Mouse (Mus musculus) stomach, embryonic 16.5 days (tissue): ENCODE data around the gene Supt6. TPM values are rescaled to one million over a fixed set of nuclear protein-coding genes. Genes with fewer than 3 reads are reported as not detected.
A peak's percentile ranks its signal among the peaks of the same experiment; 100 is the strongest.

Source experiments
- ATAC-seq: fragments of 200-750 bp; cut with Nextera tagmentation; 2 replicates; pipeline ENCODE4 v1.8.0; 2017; ENCODE audit warnings: moderate number of reproducible peaks, moderate TSS enrichment; ENCODE audit not compliant: insufficient read depth, low FRiP score
- H3K27ac ChIP-seq: fragments of 300-500 bp; sonication (generic); 2 replicates; pipeline ENCODE4 v1.5.1; 2014; ENCODE audit warnings: low read length
- H3K27me3 ChIP-seq: fragments of 300-500 bp; sonication (generic); 2 replicates; pipeline ENCODE4 v1.6.1; 2014; ENCODE audit warnings: low read length, control low read depth, mixed read lengths; ENCODE audit not compliant: control insufficient read depth, insufficient read depth
- H3K36me3 ChIP-seq: fragments of 300-500 bp; sonication (generic); 2 replicates; pipeline ENCODE4 v1.6.1; 2014; ENCODE audit warnings: low read length; ENCODE audit not compliant: control insufficient read depth, insufficient read depth
- H3K4me1 ChIP-seq: fragments of 300-500 bp; sonication (generic); 2 replicates; pipeline ENCODE4 v1.6.1; 2014; ENCODE audit warnings: low read length, control low read depth, mixed read lengths; ENCODE audit not compliant: control insufficient read depth, insufficient read depth
- H3K4me2 ChIP-seq: fragments of 300-500 bp; sonication (generic); 2 replicates; pipeline ENCODE4 v1.6.1; 2014; ENCODE audit warnings: low read depth, low read length, mixed read lengths
- H3K4me3 ChIP-seq: fragments of 300-500 bp; sonication (generic); replicated peaks from 2 replicates; pipeline ENCODE4 v1.5.1; 2014; ENCODE audit warnings: mild to moderate bottlenecking, low read length
- H3K9ac ChIP-seq: fragments of 300-500 bp; sonication (generic); 2 replicates; pipeline ENCODE4 v1.6.1; 2014; ENCODE audit warnings: low read length
- H3K9me3 ChIP-seq: fragments of 300-500 bp; sonication (generic); replicated peaks from 2 replicates; pipeline ENCODE4 v1.6.1; 2016; ENCODE audit warnings: low read length, control low read depth; ENCODE audit not compliant: control insufficient read depth
- WGBS: fragments of 180-500 bp; shearing (Covaris S2); extraction: QIAGEN DNeasy Blood & Tissue Kit; methylation state at CpG from one replicate; pipeline ENCODE4 v1.1.7; 2014; 5-methylcytosine and 5-hydroxymethylcytosine counted together
- polyA plus RNA-seq: library from polyadenylated mRNA; unstranded; fragments of >200 nt; fragmentation: Nextera tagmentation; extraction: Ambion mirVana; gene quantifications from 2 replicates; pipeline ENCODE4 v1.2.1, GENCODE M21; 2015

The Supt6 gene
- polyA plus RNA-seq, 1 experiment from 2014 or later = 29.3 TPM

- no peak for ATAC-seq
- H3K9me3 ChIP-seq = no peaks in the 10 kb centered on the region
- no peaks in the 10 kb centered on the region for H3K27me3 ChIP-seq
- H3K27ac ChIP-seq = no peak overlapping the region
- H3K4me3 ChIP-seq = no peak overlapping the region
- no peaks in the 10 kb centered on the region for H3K36me3 ChIP-seq
- no peak overlapping the region for H3K4me2 ChIP-seq
- H3K9ac ChIP-seq = no peak overlapping the region
- 86% methylated on average over 3 of the region's 3 CpGs for WGBS
- H3K4me1 ChIP-seq = peaks cover 28% of the 10 kb centered on the region
These were observed 71.3 kb downstream of the Supt6 start for GRCm38 (mm10) chr11:78174506-78174905.

DNA sequence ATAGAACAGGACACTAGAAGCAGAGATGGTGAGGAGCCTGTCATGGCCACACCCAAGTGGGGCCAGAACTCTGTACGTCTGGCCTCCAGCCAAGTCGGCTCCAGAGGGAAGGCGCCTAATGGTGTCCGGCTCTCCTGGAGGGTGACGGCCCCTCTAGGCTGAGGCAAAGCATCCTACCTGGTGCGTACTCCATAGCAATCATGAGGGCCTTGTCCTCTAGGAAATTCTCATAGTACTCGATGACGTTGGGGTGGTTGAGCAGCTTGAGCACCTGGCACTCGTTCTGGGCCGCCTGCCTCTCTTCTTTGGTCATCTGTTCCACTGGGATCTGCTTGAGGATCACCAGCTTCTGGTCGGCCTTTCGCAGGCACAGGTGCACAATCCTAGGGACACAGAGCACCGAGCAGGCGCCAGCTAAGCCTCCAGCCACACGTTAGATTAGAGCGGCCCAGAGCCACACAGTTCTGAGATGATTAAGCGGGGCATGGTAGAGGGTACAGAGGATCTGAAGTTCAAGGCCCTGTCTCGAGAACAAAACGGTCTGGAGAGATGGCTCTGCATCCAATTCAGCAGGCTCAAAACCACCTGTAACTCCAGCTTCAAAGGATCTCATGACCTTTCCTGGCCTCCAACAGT is 72.9 kb downstream of the Supt6 start:
- H3K27me3 ChIP-seq = no peaks in the 10 kb centered on the region
- 82% methylated on average over 19 of the region's 19 CpGs for WGBS
- H3K36me3 ChIP-seq = no peaks in the 10 kb centered on the region
- no peak for ATAC-seq
- H3K4me3 ChIP-seq = no peak overlapping the region
- H3K27ac ChIP-seq = no peak overlapping the region
- no peaks in the 10 kb centered on the region for H3K9me3 ChIP-seq
- H3K4me2 ChIP-seq = no peak overlapping the region
- no peak overlapping the region for H3K9ac ChIP-seq
- H3K4me1 ChIP-seq = peaks cover 20% of the 10 kb centered on the region

- H3K9ac ChIP-seq = no peak overlapping the region
- no peak overlapping the region for H3K4me2 ChIP-seq
- 82% methylated on average over 16 of the region's 16 CpGs for WGBS
- H3K4me3 ChIP-seq = no peak overlapping the region
- H3K4me1 ChIP-seq = peaks cover 15% of the 10 kb centered on the region
- no peak for ATAC-seq
- H3K36me3 ChIP-seq = no peaks in the 10 kb centered on the region
- no peaks in the 10 kb centered on the region for H3K9me3 ChIP-seq
- no peak overlapping the region for H3K27ac ChIP-seq
- H3K27me3 ChIP-seq = no peaks in the 10 kb centered on the region
These were observed 73.6 kb downstream of the Supt6 start for GRCm38 (mm10) chr11:78172034-78172747.

DNA sequence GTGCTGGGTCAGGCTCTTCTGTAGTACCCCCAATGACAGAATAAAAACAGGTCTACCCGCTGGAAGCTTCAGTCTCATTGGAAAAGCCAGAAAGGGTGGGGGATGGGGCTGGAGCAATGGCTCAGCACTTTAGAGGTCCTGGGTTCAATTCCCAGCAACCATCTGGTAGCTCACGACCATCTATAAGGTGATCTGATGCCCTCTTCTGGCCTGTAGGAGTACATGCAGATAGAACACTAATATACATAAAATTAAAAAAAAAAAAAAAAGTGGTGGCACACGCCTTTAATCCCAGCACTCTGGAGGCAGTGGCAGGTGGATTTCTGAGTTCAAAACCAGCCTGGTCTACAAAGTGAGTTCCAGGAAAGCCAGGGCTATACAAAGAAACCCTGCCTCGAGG is 74.5 kb downstream of the Supt6 start:
- Histone ChIP-seq H3K27ac (no peak overlapping the region), H3K4me1 (peaks cover 10% of the 10 kb centered on the region), H3K27me3 (no peaks in the 10 kb centered on the region), H3K4me2 (no peak overlapping the region), H3K9ac (no peak overlapping the region), H3K36me3 (no peaks in the 10 kb centered on the region), H3K4me3 (no peak overlapping the region), H3K9me3 (no peaks in the 10 kb centered on the region)
- no peak for ATAC-seq
- 77% methylated on average over 4 of the region's 4 CpGs for WGBS

GRCm38 (mm10) chr11:78170306-78170705 is 75.5 kb downstream of the Supt6 start:
- no peak overlapping the region for H3K27ac ChIP-seq
- 79% methylated on average over 15 of the region's 15 CpGs for WGBS
- ATAC-seq = no peak

DNA sequence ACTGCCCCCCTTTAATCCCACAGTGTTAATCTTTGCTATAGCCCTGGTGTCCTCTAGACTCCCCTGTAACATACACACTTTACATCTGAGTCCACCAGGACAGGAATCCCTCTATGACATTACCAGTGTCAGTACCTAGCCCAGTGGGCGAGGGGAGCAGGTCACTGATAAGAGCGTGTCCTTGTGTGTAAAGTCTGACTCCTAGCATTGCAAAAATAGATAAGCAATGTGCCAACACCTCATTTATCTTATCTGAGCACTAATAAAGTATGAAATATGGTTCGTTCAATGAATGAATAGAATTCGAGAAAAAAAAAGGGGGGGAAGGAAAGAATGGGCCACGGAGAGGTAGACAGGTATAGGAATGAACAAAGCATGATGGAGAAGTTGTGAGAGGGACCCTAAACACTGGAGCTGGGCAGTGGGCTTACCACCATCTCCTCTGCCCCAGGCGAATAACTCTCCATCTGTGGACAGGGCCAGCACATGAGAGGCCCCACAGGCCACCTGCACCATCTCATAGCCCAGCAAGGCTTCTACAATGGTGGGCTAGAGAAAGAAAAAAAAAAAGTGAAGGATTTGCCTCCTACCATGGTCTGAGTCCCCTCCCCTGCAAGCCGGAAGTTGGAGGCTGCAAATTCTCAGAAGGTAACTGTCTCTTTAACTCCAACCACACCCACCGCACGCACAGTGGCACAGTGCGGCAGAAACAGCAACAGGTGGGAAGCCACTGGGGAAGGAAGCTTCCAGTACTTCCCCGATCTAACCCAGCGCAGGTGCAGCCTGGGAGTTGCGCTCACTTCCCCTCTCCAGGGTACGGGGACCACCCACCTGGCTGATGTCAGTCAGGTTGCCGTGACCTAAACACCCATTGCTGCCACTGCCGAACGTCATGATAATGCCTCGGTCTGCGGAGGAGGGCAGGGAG is 77.0 kb downstream of the Supt6 start:
- no peak for ATAC-seq
- 43% methylated on average over 19 of the region's 19 CpGs for WGBS
- no peaks in the 10 kb centered on the region for H3K9me3 ChIP-seq
- H3K36me3 ChIP-seq = no peaks in the 10 kb centered on the region
- peaks cover 17% of the 10 kb centered on the region for H3K4me1 ChIP-seq
- peak overlapping the region; percentile 20 for H3K4me3 ChIP-seq
- H3K27ac ChIP-seq = peak overlapping the region; percentile 36
- no peaks in the 10 kb centered on the region for H3K27me3 ChIP-seq
- peak overlapping the region; percentile 44 for H3K4me2 ChIP-seq
- no peak overlapping the region for H3K9ac ChIP-seq

More at GRCm38 (mm10) chr11:78170306-78170705, 75.5 kb downstream of the Supt6 start:
- Histone ChIP-seq H3K4me1 (peaks cover 17% of the 10 kb centered on the region), H3K4me3 (no peak overlapping the region), H3K27me3 (no peaks in the 10 kb centered on the region), H3K4me2 (no peak overlapping the region), H3K9ac (no peak overlapping the region), H3K36me3 (no peaks in the 10 kb centered on the region), H3K9me3 (no peaks in the 10 kb centered on the region)

DNA sequence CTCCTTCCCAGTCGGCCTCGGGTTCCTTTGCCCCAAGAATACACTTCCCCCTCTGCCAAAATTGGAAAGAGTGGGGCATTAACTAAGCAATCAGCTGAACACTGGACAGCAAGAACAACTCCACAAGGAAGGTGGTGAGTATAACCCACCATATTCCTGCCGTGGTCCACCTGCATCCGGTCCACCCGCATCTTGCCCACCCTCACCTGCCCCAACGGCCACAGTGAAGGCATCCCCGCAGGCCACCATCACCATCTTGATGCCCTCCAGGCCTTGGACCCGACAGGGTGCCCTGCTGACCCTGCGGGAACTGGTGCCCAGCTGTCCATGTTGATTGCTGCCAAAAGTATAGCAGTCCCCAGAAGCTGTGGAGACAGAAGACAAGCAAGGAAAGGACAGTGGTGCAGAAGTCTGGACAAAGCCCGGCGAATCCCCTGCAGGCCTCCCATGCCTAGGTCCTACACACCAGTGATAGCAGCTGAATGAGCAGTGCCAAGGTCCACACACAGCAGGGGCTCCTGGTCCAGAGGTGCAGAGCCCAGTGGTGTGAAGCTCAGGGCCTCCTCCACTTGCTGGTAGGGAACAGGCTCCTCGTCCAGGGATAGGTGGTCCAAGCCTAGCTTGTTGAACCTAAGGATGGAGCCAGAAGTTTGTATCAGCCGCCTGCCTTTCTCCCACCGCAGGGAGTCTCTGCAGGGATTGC is 78.4 kb downstream of the Supt6 start:
- no peaks in the 10 kb centered on the region for H3K36me3 ChIP-seq
- H3K4me2 ChIP-seq = no peak overlapping the region
- no peaks in the 10 kb centered on the region for H3K9me3 ChIP-seq
- no peaks in the 10 kb centered on the region for H3K27me3 ChIP-seq
- no peak for ATAC-seq
- no peak overlapping the region for H3K4me3 ChIP-seq
- WGBS = 91% methylated on average over 14 of the region's 14 CpGs
- 0 out of 2 replicates have a peak overlapping the region, but pooled peaks have one; percentile 14 for H3K27ac ChIP-seq
- H3K9ac ChIP-seq = no peak overlapping the region
- H3K4me1 ChIP-seq = peaks cover 27% of the 10 kb centered on the region

GRCm38 (mm10) chr11:78166640-78167039 is 79.1 kb downstream of the Supt6 start:
- Histone ChIP-seq H3K9me3 (no peaks in the 10 kb centered on the region), H3K27ac (peak overlapping the region; percentile 99; the same call in 1 of the 2 replicates), H3K4me3 (no peak overlapping the region), H3K9ac (no peak overlapping the region), H3K4me1 (peaks cover 33% of the 10 kb centered on the region), H3K4me2 (peak overlapping the region; percentile 94; the same call in 1 of the 2 replicates), H3K27me3 (no peaks in the 10 kb centered on the region), H3K36me3 (peaks cover 3% of the 10 kb centered on the region; the same call in 1 of the 2 replicates)
- ATAC-seq = no peak
- 59% methylated on average over 6 of the region's 6 CpGs for WGBS
